Mouse (Mus musculus) adrenal gland, postnatal 14 days (tissue): Measurements from ENCODE around the gene Suclg2. TPM values are rescaled to one million over a fixed set of nuclear protein-coding genes. Genes with fewer than 3 reads are reported as not detected.

Experiments used
- DNase-seq: peaks from one replicate; pipeline ENCODE4 v3.0.0; 2021; ENCODE audit warnings: mixed read lengths
- total RNA-seq: library from RNA; stranded (reverse); gene quantifications from 2 replicates; pipeline ENCODE4 v1.2.3, GENCODE M21; 2021

The Suclg2 gene
- total RNA-seq, 1 experiment from 2014 or later, result 141 TPM

- no peak for DNase-seq
Observed at GRCm38 (mm10) chr6:95700191-95700590, 18.4 kb downstream of the Suclg2 start.

- DNase-seq, result no peak
Observed at GRCm38 (mm10) chr6:95699326-95699725, 19.3 kb downstream of the Suclg2 start.

GRCm38 (mm10) chr6:95698536-95699162 is 20.0 kb downstream of the Suclg2 start:
- no peak for DNase-seq

GRCm38 (mm10) chr6:95694910-95695309 is 23.7 kb downstream of the Suclg2 start:
- peak; percentile 56 for DNase-seq

GRCm38 (mm10) chr6:95685242-95685641 is 33.4 kb downstream of the Suclg2 start:
- DNase-seq, result no peak

GRCm38 (mm10) chr6:95679718-95680117 is 38.9 kb downstream of the Suclg2 start:
- no peak for DNase-seq

GRCm38 (mm10) chr6:95679261-95679660 is 39.3 kb downstream of the Suclg2 start:
- no peak for DNase-seq

GRCm38 (mm10) chr6:95676951-95677350 is 41.6 kb downstream of the Suclg2 start:
- no peak for DNase-seq

- no peak for DNase-seq
Observed at GRCm38 (mm10) chr6:95676439-95676838, 42.2 kb downstream of the Suclg2 start.

GRCm38 (mm10) chr6:95675059-95675705 is 43.4 kb downstream of the Suclg2 start:
- peak; percentile 24 for DNase-seq

GRCm38 (mm10) chr6:95674651-95675050 is 43.9 kb downstream of the Suclg2 start:
- no peak for DNase-seq

GRCm38 (mm10) chr6:95669335-95669729 is 49.3 kb downstream of the Suclg2 start:
- peak; percentile 71 for DNase-seq

- DNase-seq, result no peak
Observed at GRCm38 (mm10) chr6:95668629-95669334, 49.8 kb downstream of the Suclg2 start.

GRCm38 (mm10) chr6:95657671-95658070 is 60.9 kb downstream of the Suclg2 start:
- no peak for DNase-seq

GRCm38 (mm10) chr6:95653662-95654061 is 64.9 kb downstream of the Suclg2 start:
- no peak for DNase-seq

- no peak for DNase-seq
Observed at GRCm38 (mm10) chr6:95652774-95653173, 65.8 kb downstream of the Suclg2 start.

GRCm38 (mm10) chr6:95651391-95651876 is 67.2 kb downstream of the Suclg2 start:
- DNase-seq, result peak; percentile 43

GRCm38 (mm10) chr6:95650082-95650722 is 68.4 kb downstream of the Suclg2 start:
- peak; percentile 34 for DNase-seq

GRCm38 (mm10) chr6:95649123-95649663 is 69.4 kb downstream of the Suclg2 start:
- no peak for DNase-seq

- DNase-seq, result no peak
Observed at GRCm38 (mm10) chr6:95637416-95637815, 81.2 kb downstream of the Suclg2 start.

GRCm38 (mm10) chr6:95635411-95635810 is 83.2 kb downstream of the Suclg2 start:
- DNase-seq, result no peak

- DNase-seq, result no peak
Observed at GRCm38 (mm10) chr6:95629071-95629470, 89.5 kb downstream of the Suclg2 start.
